Mouse (Mus musculus) C2C12 (cell line): ENCODE data around the gene Aifm3.

Experiments
- CTCF ChIP-seq: IDR thresholded peaks from one replicate; pipeline ENCODE4 v1.5.1; 2011; ENCODE audit not compliant: control insufficient read depth, insufficient read depth, insufficient read length
- USF1 ChIP-seq: IDR thresholded peaks from one replicate; pipeline ENCODE4 v1.6.1; 2011; ENCODE audit warnings: low read depth, mild to moderate bottlenecking, control low read depth, moderate library complexity

GRCm38 (mm10) chr16:17510143-17510542, 20.7 kb downstream of the Aifm3 start:
- TF ChIP-seq CTCF (no peak), USF1 (no peak)
